Mouse (Mus musculus): ENCODE data around the gene Trp53rka.
"Not testable (repeated sequence)": the region's sequence is repeated elsewhere in the genome, so short reads cannot be mapped to it uniquely, and the experiment has no call there.

The Trp53rka gene

DNA sequence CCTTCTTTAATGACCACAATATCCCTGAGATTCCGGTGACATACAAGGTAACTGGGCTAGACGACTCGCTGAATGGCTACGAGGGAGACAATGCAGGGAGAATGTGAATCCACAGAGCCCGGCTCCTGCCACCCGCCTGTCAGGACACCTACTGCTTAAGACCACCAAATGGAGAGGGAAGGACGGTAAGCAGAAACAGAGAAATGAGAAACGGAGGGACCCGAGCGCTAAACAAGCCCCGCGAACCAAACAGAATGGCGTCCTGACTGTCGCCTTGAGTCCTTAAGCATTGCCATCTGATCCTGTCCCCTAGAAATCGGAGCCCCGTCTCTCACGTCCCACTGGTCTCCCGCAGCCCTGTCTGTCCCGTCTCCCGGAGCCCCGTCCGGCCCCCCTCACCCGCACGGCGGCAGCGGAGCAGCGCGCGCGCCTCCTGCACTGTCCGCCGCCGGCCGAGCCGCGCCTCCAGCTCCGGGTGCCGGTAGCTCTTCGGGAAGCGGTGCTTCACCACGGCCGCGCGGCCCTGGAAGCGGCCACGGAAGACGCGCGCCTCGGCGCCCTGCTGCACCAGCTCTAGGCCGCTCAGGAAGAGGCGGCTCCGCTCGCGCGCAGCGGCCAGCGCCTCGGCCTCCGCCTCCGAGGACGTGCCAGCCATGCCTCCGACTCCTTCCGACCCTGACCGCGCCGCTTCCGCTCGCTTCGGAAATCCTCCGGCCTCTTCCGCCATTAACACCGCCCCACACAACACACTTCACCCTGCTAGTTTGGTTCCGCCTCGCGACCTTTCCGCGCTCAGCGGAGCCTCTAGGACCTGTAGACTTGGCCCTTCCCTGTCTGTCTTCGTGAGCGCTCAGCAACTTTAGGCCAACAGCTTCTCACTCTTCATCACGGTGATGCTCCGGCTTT lies at the start of gene Trp53rka:
Trp53rka (minus strand) TSS at position 677 of the 906 bp plus-strand sequence.
- peak; percentile 65 for DNase-seq (ENCODE audit: low spot score)

DNA sequence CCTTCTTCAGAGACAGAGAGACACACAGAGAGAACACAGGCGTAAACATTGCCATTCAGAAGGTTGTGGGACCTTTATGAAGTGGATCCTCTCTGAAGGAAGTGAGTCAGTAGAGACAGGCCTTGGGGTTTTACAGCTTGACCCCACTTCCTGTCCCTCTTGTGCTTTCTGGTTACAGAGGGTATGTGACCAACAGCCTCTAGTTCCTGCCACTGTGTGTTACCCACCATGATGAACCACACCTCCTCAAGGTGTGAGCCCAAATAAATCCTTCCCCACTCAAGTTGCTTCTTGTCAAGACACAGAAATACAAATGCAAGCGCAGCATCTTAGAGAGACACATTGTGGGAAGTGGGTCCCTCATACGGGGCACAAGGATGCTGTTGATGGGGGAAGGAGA lies 47.9 kb upstream of the Trp53rka start:
- no peak for DNase-seq (ENCODE audit: low spot score)

DNA sequence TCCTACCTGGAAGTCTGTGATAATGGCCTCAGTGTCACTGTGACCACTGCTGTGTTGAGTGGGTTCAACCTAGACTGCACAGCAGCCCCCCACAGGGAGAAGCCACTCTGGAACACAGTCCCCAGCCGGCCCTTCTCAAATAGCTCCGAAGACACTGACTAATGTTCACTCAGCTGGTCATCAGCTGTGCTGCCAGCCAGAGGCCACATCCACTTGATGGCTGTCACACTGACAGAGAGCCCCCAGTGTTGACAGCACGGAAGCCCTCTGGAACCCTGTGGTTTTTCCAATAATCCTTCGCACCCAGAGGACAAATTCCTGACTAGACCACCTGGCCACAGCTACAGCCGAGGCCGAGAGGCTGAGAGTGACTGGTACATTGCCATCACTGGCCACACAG lies 40.7 kb upstream of the Trp53rka start:
- no peak for DNase-seq (ENCODE audit: low spot score)

DNA sequence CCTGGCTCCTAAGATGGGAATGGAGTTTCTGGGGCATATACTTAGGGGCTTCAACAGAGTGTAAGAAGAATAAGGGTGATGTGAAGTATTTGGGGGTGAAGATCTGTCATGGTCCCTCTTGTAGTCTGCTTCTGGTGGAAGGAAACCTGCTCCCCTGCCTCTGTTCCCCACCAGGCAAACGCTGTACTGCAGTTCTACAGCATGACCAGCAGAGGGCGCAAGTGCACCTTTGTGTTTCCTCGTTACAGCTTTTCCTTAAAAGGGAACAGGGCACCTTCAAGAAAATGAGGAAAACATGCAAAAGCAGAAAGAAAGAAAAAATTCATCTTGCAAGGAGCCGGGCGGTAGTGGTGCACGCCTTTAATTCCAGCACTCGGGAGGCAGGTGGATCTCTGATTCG lies 36.0 kb upstream of the Trp53rka start:
- DNase-seq (ENCODE audit: low spot score) = peak; percentile 74

DNA sequence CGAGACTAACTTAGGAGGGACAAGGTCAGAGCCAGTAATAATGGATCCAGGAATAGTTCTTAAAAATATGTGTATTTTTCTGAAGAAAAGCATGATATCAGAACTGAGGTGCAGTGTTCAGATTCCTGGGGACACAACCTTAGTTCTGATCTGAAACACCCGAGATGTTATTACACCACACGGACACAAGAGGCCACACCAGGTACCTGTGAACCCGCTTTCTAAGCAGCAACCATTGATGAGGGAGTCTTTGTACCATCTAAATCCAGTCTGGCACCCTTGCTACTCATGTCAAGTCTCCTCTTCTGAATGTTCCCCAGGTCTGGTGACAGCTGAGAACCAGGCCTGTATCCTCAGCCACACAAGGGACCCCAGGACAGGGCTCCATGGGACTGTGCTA lies 32.5 kb upstream of the Trp53rka start:
- DNase-seq (ENCODE audit: low spot score) = no peak

DNA sequence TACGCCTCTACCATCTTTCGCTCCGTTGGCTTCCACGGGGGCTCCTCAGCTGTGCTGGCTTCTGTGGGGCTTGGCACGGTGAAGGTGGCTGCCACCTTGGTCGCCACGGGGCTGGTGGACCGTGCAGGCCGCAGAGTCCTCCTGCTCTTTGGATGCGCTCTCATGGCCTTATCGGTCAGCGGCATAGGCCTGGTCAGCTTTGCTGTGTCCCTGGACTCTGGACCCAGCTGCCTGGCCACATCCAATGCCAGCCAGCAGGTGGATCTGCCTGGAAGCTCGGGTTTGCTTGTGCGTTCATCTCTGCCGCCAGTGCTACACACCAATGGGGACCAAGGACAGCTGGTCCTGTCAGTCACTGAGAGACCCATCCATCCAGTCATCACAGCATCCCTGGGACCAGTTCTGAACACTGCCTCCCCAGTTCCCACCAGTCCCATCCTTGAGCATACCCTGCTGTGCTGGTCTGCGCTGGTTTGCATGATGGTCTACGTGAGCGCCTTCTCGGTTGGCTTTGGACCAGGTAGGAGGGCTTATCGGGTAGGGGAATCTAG lies 22.1 kb upstream of the Trp53rka start:
- no peak for DNase-seq (ENCODE audit: low spot score)

DNA sequence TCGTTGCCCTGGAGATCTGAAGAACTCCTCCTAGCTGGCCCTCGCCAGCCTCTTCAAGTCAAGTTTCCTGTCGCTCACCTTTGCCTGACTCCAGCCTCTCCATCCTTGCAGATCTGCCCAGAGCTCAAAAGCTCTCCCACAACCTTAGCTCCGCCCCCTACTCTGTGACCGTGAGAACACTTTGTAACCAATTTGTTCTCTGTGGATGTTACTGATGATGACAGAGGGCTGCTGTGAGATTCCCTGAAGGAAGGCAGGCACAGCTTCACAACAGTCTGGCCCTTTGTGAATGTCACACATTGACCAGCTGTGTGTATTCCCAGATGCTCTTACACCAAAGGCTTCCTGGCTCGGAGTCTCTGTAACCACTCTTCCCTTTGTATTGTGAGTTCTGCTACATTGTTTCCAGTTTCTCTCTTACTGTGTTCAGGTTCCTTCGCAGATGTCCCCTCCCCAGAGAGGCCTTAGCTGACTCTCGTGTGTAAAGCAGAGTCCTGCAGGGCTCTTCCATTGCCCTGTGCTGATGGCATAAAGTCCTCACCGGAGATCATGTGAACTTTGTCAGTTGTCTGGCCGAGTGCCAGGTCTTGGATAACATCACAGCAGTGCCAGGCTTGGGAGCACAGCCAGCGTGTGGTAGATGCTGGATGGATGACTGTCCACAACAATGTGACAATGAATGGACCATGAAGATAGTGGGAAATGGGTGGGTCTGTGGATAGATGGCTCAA lies 19.9 kb upstream of the Trp53rka start:
- no peak for DNase-seq (ENCODE audit: low spot score)

DNA sequence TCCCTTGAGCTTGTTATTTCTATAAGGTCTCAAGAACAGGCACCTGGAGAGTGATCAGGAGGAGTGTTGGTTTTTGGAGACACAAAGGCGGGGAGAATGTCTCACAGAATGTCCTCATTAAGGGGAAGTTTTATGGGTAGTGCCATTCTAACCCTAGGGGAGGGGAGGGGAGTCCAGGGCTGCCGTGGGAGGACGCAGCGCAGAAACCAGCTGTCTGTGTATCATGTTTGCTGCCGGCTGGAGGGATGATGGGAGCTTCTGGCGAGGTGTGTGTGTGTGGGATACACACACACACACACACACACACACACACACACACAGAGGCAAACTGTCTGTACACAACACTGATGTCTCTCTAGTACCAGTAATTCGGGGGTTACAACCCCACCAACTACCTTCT lies 19.3 kb upstream of the Trp53rka start:
- no peak for DNase-seq (ENCODE audit: low spot score)

DNA sequence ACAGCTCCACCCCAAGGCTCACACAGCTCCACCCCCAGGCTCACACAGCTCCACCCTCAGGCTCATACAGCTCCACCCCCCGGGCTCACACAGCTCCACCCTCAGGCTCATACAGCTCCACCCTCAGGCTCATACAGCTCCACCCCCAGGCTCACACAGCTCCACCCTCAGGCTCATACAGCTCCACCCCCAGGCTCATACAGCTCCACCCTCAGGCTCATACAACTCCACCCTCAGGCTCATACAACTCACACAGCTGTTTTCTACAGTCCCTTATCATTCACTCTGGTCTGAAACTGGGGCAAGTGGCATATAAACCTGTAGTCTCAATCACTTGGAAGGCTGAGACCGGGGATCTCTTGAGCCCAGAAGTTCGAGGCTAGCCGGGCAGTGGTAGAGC lies 18.4 kb upstream of the Trp53rka start:
- DNase-seq (ENCODE audit: low spot score) = not testable (repeated sequence)

DNA sequence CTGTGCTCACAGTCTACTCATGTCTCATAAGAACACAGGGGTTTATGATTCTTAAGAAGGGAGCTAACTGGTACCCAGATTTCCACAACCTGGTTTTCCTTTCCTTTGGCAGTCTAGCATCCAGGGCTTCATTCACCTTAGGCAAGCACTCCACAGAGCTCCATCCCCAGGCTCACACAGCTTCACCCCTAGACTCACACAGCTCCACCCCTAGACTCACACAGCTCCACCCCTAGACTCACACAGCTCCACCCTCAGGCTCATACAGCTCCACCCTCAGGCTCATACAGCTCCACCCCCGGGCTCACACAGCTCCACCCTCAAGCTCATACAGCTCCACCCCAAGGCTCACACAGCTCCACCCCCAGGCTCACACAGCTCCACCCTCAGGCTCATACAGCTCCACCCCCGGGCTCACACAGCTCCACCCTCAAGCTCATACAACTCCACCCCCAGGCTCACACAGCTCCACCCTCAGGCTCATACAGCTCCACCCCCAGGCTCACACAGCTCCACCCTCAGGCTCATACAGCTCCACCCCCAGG lies 17.9 kb upstream of the Trp53rka start:
- DNase-seq (ENCODE audit: low spot score) = not testable (repeated sequence)

DNA sequence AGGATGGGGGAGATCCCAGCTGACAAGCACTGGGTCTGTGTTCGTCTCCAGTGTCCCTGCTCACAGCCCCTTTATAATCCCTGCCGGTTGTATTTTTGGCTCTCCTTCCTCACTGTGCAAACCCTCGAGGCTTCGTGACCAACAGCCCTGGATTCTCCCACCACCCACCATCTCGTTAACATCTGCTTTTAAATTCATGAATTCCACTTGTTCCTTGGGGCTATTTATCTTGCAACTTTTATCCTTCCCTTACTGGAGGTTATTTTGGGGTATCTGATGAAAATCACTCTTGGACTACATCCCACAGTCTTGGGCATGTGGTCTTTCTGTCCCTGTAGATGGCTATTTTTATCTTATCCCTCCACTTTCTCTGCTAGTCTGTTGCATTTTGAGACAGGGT lies 17.3 kb upstream of the Trp53rka start:
- DNase-seq (ENCODE audit: low spot score) = no peak

DNA sequence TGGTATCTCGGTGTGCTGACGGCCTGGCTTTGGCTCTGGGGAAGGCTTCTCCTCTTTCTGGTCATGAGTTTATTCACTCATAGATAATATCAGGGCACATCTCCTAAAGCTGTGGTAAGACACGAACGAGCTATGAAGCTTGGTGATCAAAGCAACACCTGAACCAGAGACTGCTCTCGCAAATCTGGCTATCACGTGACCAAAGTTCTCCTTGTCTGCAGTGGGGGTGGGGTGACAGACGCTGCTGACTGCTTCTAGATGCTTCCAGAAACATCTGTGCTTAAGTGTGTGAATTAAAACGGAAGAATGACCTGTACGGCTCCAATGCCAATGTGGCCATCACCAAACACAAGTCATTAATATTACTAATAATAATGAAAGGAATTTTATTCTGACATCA lies 16.6 kb upstream of the Trp53rka start:
- DNase-seq (ENCODE audit: low spot score) = no peak

DNA sequence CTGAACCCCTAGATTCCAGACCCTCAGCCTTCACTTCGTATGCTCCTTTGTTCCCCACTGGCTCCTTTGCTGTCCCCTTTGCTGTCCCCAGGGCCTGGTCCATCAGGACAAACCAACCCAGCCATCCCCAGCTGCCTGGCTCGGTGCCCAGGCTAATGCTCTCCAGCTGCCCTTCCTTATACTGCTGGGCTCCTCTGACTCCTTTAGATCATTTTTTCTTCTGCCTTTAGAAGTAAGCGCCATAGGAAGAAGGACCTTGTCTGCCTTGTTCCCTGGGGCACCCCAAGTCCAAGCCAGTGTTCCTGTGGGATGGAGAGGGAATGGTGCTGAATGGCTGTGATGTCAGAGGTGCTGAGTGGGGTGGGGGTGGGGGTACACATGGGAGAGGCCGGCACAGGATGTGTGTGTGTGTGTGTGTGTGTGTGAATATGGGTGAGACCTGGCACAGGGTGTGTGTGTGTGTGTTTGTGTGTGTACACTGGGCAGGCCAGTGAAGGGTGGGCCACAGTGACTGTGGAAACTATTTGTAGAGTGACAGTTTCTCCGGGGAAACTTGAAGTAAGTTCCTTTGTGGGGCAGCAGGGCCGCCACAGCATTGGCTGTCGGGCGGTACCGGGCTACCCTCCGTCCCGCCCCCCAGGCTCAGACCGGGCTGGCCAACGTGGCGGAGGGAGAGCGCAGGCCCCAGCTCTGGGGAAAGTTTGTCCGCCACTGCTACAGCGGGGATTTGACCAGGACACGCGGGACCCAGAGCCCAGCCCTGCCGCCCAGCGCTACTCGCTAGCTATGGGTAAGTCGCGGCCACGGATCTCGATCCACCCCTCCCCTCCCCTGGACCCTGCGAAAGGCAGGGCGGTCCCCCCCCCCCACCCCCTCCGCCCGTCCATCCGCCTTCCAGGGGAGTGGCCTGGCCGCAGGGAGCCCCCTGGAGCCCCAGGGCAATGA lies 10.4 kb upstream of the Trp53rka start, which contains the start of gene Slc2a10:
Slc2a10 (plus strand) TSS at position 529 of the 945 bp plus-strand sequence.
- peak; percentile 41 for DNase-seq (ENCODE audit: low spot score)

DNA sequence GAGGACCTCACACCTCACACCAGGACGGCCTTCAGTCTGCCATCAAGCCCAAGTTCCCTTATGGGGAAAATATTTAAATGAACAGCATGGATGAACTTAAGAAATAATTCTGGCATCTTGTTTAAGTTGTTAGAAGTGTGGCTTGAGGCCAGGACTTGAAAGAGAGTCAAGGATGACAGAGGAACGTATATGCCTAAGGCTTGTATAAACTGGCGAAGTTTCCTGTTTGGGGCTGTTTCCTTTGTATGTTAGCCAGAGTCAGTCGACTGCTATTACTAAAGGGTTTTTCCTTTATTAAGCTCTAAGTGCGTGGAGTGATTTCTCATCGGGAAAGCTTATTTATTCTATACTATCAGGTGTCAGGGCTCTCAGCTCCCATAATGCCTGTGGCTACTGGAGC lies 5.7 kb upstream of the Trp53rka start:
- no peak for DNase-seq (ENCODE audit: low spot score)

DNA sequence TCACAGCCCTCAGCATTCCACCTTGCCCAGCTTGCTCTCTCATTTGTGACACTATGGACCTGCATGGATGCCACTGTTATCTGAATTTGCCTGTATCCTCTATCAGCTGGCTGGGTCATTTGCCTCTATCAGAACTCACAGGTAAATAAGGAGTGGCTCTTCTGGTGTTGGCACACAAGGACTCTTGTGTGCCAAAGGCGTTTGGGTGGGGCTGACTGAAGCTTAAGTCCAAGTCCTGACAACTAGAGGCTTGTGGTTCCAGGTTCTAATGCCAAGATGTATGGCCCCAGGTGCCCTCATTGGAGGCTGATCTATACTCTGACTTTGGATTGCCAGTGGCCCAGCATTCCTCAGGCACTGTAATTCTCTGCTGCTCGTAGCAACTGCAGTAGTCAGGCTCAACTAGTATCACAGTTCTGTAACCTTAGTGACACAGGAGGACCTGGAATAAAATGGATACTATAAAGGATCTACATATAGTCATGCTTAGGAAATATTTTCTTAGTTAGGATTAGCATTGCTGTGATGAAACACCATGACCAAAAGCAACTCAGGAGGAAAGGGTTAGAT lies 4.7 kb upstream of the Trp53rka start:
- no peak for DNase-seq (ENCODE audit: low spot score)

DNA sequence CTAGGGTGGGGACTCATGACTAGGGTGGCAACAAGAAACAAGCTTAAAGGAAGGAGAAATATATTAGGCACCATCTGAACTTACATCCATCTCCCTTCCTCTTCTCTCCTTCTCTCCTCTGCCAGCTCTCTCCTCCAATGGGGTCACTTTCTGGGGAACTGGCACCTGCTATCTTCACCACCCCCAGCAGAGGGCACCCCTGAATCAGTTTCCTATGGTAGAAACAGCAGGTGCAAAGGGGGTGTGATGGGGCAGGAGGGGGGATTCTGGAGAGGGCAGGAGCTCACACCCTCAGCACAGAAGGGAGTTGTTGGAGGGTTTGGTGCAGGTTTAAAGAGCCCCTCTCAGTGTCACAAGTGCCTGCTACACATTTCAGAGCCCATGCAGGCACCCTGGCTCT lies 3.1 kb upstream of the Trp53rka start:
- DNase-seq (ENCODE audit: low spot score) = peak; percentile 31

DNA sequence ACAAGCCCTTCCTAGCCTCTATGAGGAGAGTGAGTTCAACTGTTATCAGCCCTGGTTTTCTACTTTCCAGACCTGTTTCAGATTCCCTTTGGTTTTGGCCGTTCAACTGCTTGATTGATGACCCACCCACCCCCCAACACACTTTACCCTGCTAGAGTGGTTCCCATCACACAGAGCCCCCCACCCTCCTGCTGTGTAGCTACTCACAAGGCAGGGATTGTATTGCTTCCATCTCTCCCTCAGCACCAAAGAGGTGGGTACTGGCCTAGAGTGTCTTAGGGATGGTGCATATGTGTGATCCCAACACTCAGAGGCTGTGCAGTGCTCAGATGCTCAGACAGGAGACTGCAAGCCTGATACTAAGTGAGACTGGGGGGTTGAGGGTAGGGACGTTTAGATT lies 1.4 kb upstream of the Trp53rka start:
- DNase-seq (ENCODE audit: low spot score) = no peak

DNA sequence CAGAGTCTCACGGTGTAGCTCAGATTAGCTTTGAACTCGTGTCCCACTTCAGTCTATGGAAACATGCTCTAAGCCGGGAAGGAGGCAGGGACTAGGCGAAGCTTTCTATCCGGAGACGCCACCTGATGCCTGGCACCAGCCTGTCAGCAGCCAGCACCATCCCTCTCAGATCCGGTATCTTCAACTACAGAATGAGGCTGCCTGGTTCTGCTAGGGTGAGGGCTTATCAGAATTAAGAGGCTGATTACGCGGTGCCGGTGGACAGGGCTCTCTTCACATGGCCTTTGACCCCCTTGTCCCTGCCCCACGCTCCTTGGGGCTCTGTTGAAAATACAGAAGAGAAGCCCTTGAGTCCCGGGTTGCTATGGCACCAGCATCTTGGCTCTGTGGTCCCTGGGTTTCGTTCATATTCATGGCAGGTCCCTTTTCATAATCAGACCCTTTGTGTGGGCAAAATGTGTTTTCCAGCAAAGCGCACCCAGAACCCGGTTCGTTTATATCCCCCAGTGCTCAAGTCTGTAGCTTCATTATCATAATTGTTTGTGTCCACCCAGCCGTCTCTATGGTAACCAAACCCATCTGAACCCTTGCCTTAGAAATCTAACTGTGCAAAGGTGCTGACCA lies 575 bp upstream of the Trp53rka start:
- DNase-seq (ENCODE audit: low spot score) = no peak

DNA sequence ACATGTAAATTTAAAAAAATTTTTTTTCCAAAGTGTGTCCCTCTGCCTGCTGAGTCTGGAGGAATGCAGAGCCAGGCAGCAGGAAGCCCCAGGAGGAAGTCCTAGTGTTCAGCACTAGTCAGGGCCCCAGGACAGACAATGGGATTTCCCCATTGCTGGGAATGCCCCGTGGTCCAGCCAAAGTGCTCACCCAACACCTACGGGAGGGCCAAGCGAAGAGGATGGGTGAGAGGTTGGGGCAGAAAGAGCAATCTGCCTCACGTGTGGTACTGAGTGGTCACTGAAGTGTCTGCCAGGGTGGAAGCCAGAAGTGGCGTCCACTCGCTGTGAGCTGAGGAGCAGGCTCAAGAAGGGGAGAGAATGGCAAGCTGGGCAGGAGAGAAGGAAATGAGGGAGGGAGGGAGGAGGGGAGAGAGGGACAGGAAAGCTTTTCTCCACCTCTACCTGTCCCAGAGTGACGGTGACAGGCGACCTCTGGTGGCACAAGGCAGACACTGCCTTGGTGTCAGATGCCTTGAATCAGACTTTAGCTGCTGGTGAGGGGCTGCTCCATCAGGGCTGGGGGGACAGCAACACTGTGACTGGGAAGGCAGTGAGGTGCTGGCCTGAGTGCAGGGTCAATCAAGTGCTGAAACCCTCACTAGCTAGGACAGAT lies 6.1 kb downstream of the Trp53rka start:
- DNase-seq (ENCODE audit: low spot score) = peak; percentile 46

DNA sequence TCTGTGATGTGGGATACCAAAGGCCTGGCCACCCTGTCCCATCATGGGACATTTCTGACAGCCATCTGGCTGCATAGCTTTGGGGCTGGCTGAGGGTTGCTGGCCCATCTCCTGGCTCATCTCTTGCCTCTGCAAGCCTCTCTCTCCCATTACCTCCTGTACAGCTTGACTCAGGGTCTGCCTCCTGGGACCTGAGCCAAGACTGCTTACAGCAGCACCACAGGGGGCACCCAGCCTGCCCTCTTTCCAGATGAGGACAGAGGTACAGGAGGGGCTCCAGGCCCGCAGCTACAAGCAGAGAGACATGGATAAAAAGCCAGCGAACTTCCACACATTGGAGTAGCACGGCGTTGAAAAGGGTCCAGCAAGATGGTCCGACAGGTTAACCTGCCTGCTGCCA lies 6.7 kb downstream of the Trp53rka start:
- DNase-seq (ENCODE audit: low spot score) = no peak

Data from ovary, postnatal 14 days (tissue).